Mouse (Mus musculus): ENCODE measurements around the gene Alox8. TPM values are rescaled to one million over a fixed set of nuclear protein-coding genes. Genes with fewer than 3 reads are reported as not detected.

The Alox8 gene
- polyA plus RNA-seq, 1 experiment from 2014 or later, result 0.24 TPM

DNA sequence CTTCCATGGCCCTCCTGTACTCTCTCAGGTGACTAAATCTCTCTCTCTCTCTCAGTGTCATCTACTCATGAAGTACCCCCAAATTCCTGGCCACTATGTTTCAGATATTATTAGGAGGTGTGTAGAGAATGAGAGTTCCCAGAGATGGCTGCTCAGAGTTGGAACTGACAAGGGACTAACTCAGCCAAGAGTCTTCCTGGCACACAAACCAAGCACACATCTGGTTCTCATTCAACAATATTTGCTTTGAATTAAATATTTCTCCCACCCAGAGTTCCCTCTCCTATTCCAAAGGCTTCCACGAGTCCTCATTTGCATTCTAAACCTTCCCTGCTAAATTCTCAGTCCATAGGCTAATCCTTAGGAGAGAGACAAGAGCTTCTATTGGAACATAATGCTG, 28.1 kb upstream of the Alox8 start:
- Histone ChIP-seq H3K9ac (ENCODE audit: low read depth, low read length) (no peak overlapping the region), H3K36me3 (ENCODE audit: control insufficient read depth, insufficient read depth, low read length) (no peaks in the 10 kb centered on the region), H3K4me3 (ENCODE audit: low read length) (no peak overlapping the region), H3K4me1 (ENCODE audit: control insufficient read depth, insufficient read depth, low read length) (no peaks in the 10 kb centered on the region), H3K4me2 (replicated peaks; ENCODE audit: low read depth, low read length) (no peak overlapping the region), H3K27me3 (ENCODE audit: control insufficient read depth, insufficient read depth, low read length) (no peaks in the 10 kb centered on the region), H3K9me3 (ENCODE audit: control insufficient read depth, low read length) (0 out of 2 replicates have a peak, but pooled peaks cover 2% of the 10 kb centered on the region), H3K27ac (ENCODE audit: low read depth, low read length) (no peak overlapping the region)
- no peak for ATAC-seq (ENCODE audit: low FRiP score, low TSS enrichment)
- 86% methylated on average over 1 of the region's 1 CpGs for WGBS

- Histone ChIP-seq H3K9ac (ENCODE audit: low read depth, low read length) (no peak overlapping the region), H3K27ac (ENCODE audit: low read depth, low read length) (no peak overlapping the region), H3K27me3 (ENCODE audit: control insufficient read depth, insufficient read depth, low read length) (no peaks in the 10 kb centered on the region), H3K9me3 (ENCODE audit: control insufficient read depth, low read length) (0 out of 2 replicates have a peak, but pooled peaks cover 2% of the 10 kb centered on the region), H3K4me1 (ENCODE audit: control insufficient read depth, insufficient read depth, low read length) (no peaks in the 10 kb centered on the region), H3K4me3 (ENCODE audit: low read length) (no peak overlapping the region), H3K4me2 (replicated peaks; ENCODE audit: low read depth, low read length) (no peak overlapping the region), H3K36me3 (ENCODE audit: control insufficient read depth, insufficient read depth, low read length) (no peaks in the 10 kb centered on the region)
- no peak for ATAC-seq (ENCODE audit: low FRiP score, low TSS enrichment)
- WGBS, result 91% methylated on average over 4 of the region's 4 CpGs
Observed at GRCm38 (mm10) chr11:69223101-69223500, 25.5 kb upstream of the Alox8 start.

DNA sequence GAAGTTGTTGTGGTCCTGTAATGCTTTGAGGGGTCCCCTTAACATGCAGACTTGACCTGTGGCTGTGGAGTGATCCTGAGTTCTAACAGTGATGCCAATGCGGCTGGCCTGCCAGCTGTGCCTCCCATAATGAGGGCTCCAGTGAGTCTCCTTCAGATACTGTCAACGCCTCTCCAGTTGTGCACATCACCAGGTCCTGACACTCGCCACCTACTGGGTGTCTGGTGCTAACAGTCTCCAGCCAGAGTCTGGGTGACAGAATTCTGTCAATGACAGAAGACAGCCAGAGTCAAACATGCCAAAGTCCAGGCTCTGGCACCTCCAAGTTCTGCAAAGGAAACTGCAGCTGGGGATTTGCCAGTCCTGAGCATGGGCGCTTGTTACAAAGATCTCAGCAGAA, 23.4 kb upstream of the Alox8 start:
- WGBS, result 59% methylated on average over 4 of the region's 4 CpGs
- Histone ChIP-seq H3K27ac (ENCODE audit: low read depth, low read length) (no peak overlapping the region), H3K9me3 (ENCODE audit: control insufficient read depth, low read length) (0 out of 2 replicates have a peak, but pooled peaks cover 2% of the 10 kb centered on the region), H3K4me2 (replicated peaks; ENCODE audit: low read depth, low read length) (no peak overlapping the region), H3K4me3 (ENCODE audit: low read length) (no peak overlapping the region), H3K9ac (ENCODE audit: low read depth, low read length) (no peak overlapping the region), H3K4me1 (ENCODE audit: control insufficient read depth, insufficient read depth, low read length) (no peaks in the 10 kb centered on the region), H3K36me3 (ENCODE audit: control insufficient read depth, insufficient read depth, low read length) (no peaks in the 10 kb centered on the region), H3K27me3 (ENCODE audit: control insufficient read depth, insufficient read depth, low read length) (no peaks in the 10 kb centered on the region)
- no peak for ATAC-seq (ENCODE audit: low FRiP score, low TSS enrichment)

DNA sequence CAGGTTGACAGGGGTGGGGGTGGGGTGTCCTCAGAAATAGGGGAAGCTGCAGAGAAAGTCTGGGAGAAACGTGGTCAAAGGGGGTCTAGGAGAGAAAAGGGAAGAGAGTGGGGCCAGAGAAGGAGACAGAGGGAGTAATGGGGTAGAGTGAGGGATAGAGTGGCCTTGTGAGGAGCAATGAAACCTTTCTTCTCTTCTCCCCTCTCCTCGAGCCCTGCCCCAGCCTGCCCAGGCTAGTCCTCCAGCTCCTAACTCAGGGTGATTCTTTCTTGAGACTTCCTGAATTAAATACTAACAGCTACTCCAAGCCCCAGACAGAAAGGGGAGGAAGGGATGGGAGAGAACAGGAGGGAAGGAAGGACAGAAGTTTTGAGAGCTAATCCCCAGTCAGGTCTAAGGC, 21.0 kb upstream of the Alox8 start:
- 76% methylated on average over 2 of the region's 2 CpGs for WGBS
- H3K4me2 ChIP-seq (replicated peaks; ENCODE audit: low read depth, low read length), result no peak overlapping the region

DNA sequence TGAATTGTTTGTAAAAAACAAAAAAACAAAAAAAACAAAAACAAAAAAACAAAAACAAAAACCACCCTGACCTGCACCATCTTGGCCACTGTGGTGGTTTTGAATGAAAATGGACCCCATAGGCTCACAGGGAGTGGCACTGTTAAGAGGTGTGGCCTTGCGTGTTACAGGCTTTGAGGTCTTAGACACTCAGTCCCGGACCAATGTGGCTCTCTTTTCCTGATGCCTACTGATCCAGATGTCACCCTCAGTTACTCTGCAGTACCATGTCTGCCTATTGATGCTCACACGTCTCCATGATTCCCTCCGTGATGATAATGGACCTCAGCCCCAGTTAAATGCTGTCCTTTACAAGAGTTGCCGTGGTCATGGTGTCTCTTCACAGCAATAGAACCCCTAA, 19.8 kb upstream of the Alox8 start:
- H3K9ac ChIP-seq (ENCODE audit: low read depth, low read length), result no peak overlapping the region
- H3K36me3 ChIP-seq (ENCODE audit: control insufficient read depth, insufficient read depth, low read length), result no peaks in the 10 kb centered on the region
- H3K4me3 ChIP-seq (ENCODE audit: low read length), result no peak overlapping the region
- H3K4me2 ChIP-seq (replicated peaks; ENCODE audit: low read depth, low read length), result no peak overlapping the region
- ATAC-seq (ENCODE audit: low FRiP score, low TSS enrichment), result no peak
- 87% methylated on average over 5 of the region's 5 CpGs for WGBS
- no peaks in the 10 kb centered on the region for H3K4me1 ChIP-seq (ENCODE audit: control insufficient read depth, insufficient read depth, low read length)
- no peaks in the 10 kb centered on the region for H3K27me3 ChIP-seq (ENCODE audit: control insufficient read depth, insufficient read depth, low read length)
- H3K9me3 ChIP-seq (ENCODE audit: control insufficient read depth, low read length), result no peaks in the 10 kb centered on the region
- H3K27ac ChIP-seq (ENCODE audit: low read depth, low read length), result no peak overlapping the region

More for the DNA sequence above, 21.0 kb upstream of the Alox8 start:
- Histone ChIP-seq H3K27me3 (ENCODE audit: control insufficient read depth, insufficient read depth, low read length) (no peaks in the 10 kb centered on the region), H3K9me3 (ENCODE audit: control insufficient read depth, low read length) (no peaks in the 10 kb centered on the region), H3K4me3 (ENCODE audit: low read length) (no peak overlapping the region), H3K36me3 (ENCODE audit: control insufficient read depth, insufficient read depth, low read length) (no peaks in the 10 kb centered on the region), H3K9ac (ENCODE audit: low read depth, low read length) (no peak overlapping the region), H3K27ac (ENCODE audit: low read depth, low read length) (no peak overlapping the region), H3K4me1 (ENCODE audit: control insufficient read depth, insufficient read depth, low read length) (no peaks in the 10 kb centered on the region)
- ATAC-seq (ENCODE audit: low FRiP score, low TSS enrichment), result no peak

DNA sequence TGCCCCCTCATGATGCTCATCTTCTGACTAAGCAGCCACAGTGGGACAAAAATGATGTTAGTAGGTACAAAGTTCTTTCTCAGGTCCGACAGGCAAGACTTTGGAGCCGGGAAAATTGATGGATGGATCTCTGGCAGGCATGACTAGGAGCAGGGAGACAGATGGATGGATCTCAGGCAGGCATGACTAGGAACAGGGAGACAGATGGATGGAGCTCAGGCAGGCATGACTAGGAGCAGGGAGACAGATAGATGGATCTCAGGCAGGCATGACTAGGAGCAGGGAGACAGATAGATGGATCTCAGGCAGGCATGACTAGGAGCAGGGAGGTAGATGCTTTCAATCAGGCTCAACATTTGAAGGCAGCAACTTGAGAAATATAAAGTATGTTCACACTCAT, 13.8 kb upstream of the Alox8 start:
- Histone ChIP-seq H3K4me3 (ENCODE audit: low read length) (peak overlapping the region; percentile 17; the same call in 1 of the 2 replicates), H3K4me1 (ENCODE audit: control insufficient read depth, insufficient read depth, low read length) (no peaks in the 10 kb centered on the region), H3K9ac (ENCODE audit: low read depth, low read length) (0 out of 2 replicates have a peak overlapping the region, but pooled peaks have one; percentile 28), H3K9me3 (ENCODE audit: control insufficient read depth, low read length) (no peaks in the 10 kb centered on the region), H3K4me2 (replicated peaks; ENCODE audit: low read depth, low read length) (peak overlapping the region; percentile 28; the same call in 1 of the 2 replicates), H3K36me3 (ENCODE audit: control insufficient read depth, insufficient read depth, low read length) (no peaks in the 10 kb centered on the region), H3K27ac (ENCODE audit: low read depth, low read length) (no peak overlapping the region), H3K27me3 (ENCODE audit: control insufficient read depth, insufficient read depth, low read length) (no peaks in the 10 kb centered on the region)
- ATAC-seq (ENCODE audit: low FRiP score, low TSS enrichment), result no peak
- WGBS, result 11% methylated on average over 2 of the region's 2 CpGs

- Histone ChIP-seq H3K4me1 (ENCODE audit: control insufficient read depth, insufficient read depth, low read length) (no peaks in the 10 kb centered on the region), H3K27me3 (ENCODE audit: control insufficient read depth, insufficient read depth, low read length) (peaks cover 7% of the 10 kb centered on the region), H3K9ac (ENCODE audit: low read depth, low read length) (no peak overlapping the region), H3K27ac (ENCODE audit: low read depth, low read length) (no peak overlapping the region), H3K4me2 (replicated peaks; ENCODE audit: low read depth, low read length) (no peak overlapping the region), H3K4me3 (ENCODE audit: low read length) (no peak overlapping the region), H3K36me3 (ENCODE audit: control insufficient read depth, insufficient read depth, low read length) (no peaks in the 10 kb centered on the region), H3K9me3 (ENCODE audit: control insufficient read depth, low read length) (no peaks in the 10 kb centered on the region)
- 80% methylated on average over 13 of the region's 13 CpGs for WGBS
- ATAC-seq (ENCODE audit: low FRiP score, low TSS enrichment), result no peak
Observed at GRCm38 (mm10) chr11:69202469-69203230, 5.0 kb upstream of the Alox8 start.

DNA sequence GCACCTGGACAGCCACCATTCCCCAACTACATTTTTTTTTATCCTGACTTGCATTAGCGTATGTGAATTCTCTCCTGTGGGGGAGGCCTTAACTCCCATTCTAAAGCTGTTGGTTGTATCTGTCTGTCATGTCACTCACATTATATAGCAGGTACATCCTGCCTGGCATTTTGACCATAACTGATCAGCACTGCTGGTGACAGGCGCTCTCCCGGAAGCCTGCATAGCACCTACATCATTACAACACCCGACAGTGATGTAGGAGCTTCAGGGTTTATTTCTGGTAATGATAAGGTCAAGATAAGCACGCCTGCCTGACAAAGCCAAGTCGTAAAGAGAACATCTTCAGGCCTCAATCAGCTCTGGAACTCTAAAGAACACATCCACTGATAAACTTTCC, 2.6 kb upstream of the Alox8 start:
- Histone ChIP-seq H3K4me2 (replicated peaks; ENCODE audit: low read depth, low read length) (no peak overlapping the region), H3K9me3 (ENCODE audit: control insufficient read depth, low read length) (no peaks in the 10 kb centered on the region), H3K4me3 (ENCODE audit: low read length) (no peak overlapping the region), H3K27ac (ENCODE audit: low read depth, low read length) (no peak overlapping the region), H3K9ac (ENCODE audit: low read depth, low read length) (no peak overlapping the region), H3K4me1 (ENCODE audit: control insufficient read depth, insufficient read depth, low read length) (no peaks in the 10 kb centered on the region), H3K36me3 (ENCODE audit: control insufficient read depth, insufficient read depth, low read length) (no peaks in the 10 kb centered on the region), H3K27me3 (ENCODE audit: control insufficient read depth, insufficient read depth, low read length) (peaks cover 29% of the 10 kb centered on the region)
- no peak for ATAC-seq (ENCODE audit: low FRiP score, low TSS enrichment)
- WGBS, result 67% methylated on average over 6 of the region's 6 CpGs

GRCm38 (mm10) chr11:69199251-69199650, 1.6 kb upstream of the Alox8 start:
- Histone ChIP-seq H3K4me1 (ENCODE audit: control insufficient read depth, insufficient read depth, low read length) (no peaks in the 10 kb centered on the region), H3K4me3 (ENCODE audit: low read length) (no peak overlapping the region), H3K36me3 (ENCODE audit: control insufficient read depth, insufficient read depth, low read length) (no peaks in the 10 kb centered on the region), H3K9me3 (ENCODE audit: control insufficient read depth, low read length) (no peaks in the 10 kb centered on the region), H3K4me2 (replicated peaks; ENCODE audit: low read depth, low read length) (no peak overlapping the region), H3K27me3 (ENCODE audit: control insufficient read depth, insufficient read depth, low read length) (peaks cover 29% of the 10 kb centered on the region), H3K27ac (ENCODE audit: low read depth, low read length) (no peak overlapping the region), H3K9ac (ENCODE audit: low read depth, low read length) (no peak overlapping the region)
- 94% methylated on average over 1 of the region's 1 CpGs for whole genome bisulfite sequencing
- ATAC-seq (ENCODE audit: low FRiP score, low TSS enrichment), result no peak
